Mouse (Mus musculus) heart, postnatal 0 days (tissue): Measurements from ENCODE around the gene Ceacam14. TPM values are rescaled to one million over a fixed set of nuclear protein-coding genes. Genes with fewer than 3 reads are reported as not detected.

ENCODE experiments used
- ATAC-seq: fragments of 200-750 bp; cut with Nextera tagmentation; 2 replicates; pipeline ENCODE4 v1.8.0; 2017; ENCODE audit warnings: low read depth, moderate number of reproducible peaks, moderate library complexity; ENCODE audit not compliant: insufficient read depth
- DNase-seq: peaks from one replicate; pipeline ENCODE4 v3.0.0-alpha.2; 2016; ENCODE audit warnings: low spot score
- H3K27ac ChIP-seq: fragments of 300-500 bp; sonication (generic); 2 replicates; pipeline ENCODE4 v1.5.1; 2014; ENCODE audit warnings: low read depth, mild to moderate bottlenecking
- H3K27me3 ChIP-seq: fragments of 300-500 bp; sonication (generic); 2 replicates; pipeline ENCODE4 v1.6.1; 2014; ENCODE audit warnings: low read length, mixed read lengths; ENCODE audit not compliant: control insufficient read depth, insufficient read depth
- H3K36me3 ChIP-seq: fragments of 300-500 bp; sonication (generic); replicated peaks from 2 replicates; pipeline ENCODE4 v1.6.1; 2014; ENCODE audit warnings: low read length, mixed read lengths; ENCODE audit not compliant: control insufficient read depth, insufficient read depth
- H3K4me1 ChIP-seq: fragments of 300-500 bp; sonication (generic); 2 replicates; pipeline ENCODE4 v1.6.1; 2014; ENCODE audit warnings: antibody characterized with exemption; ENCODE audit not compliant: control insufficient read depth, insufficient read depth
- H3K4me2 ChIP-seq: fragments of 300-500 bp; sonication (generic); 2 replicates; pipeline ENCODE4 v1.6.1; 2014; ENCODE audit warnings: low read depth, mild to moderate bottlenecking, low read length, moderate library complexity
- H3K4me3 ChIP-seq: fragments of 300-500 bp; sonication (generic); 2 replicates; pipeline ENCODE4 v1.5.1; 2014; ENCODE audit warnings: low read depth, low read length
- H3K9ac ChIP-seq: fragments of 300-500 bp; sonication (generic); replicated peaks from 2 replicates; pipeline ENCODE4 v1.6.1; 2014; ENCODE audit warnings: low read depth, low read length, mixed read lengths
- H3K9me3 ChIP-seq: fragments of 300-500 bp; sonication (generic); replicated peaks from 2 replicates; pipeline ENCODE4 v1.6.1; 2016; ENCODE audit warnings: low read length; ENCODE audit not compliant: control insufficient read depth
- CTCF ChIP-seq: IDR thresholded peaks from 2 replicates; pipeline ENCODE4 v1.5.1; 2016; ENCODE audit warnings: antibody characterized with exemption, control low read depth, low read depth
- EP300 ChIP-seq: IDR thresholded peaks from 2 replicates; pipeline ENCODE4 v1.6.1; 2016; ENCODE audit warnings: antibody characterized with exemption, low read depth
- WGBS: fragments of 180-500 bp; shearing (Covaris S2); extraction: QIAGEN DNeasy Blood & Tissue Kit; methylation state at CpG from one replicate; pipeline ENCODE4 v1.1.7; 2014; 5-methylcytosine and 5-hydroxymethylcytosine counted together
- polyA plus RNA-seq: library from polyadenylated mRNA; unstranded; fragments of >200 nt; fragmentation: Nextera tagmentation; extraction: Ambion mirVana; gene quantifications from 2 replicates; pipeline ENCODE4 v1.2.1, GENCODE M21; 2015
- total RNA-seq: library from RNA; depleted of rRNA; stranded (reverse); fragments of >200 nt; gene quantifications from 2 replicates; pipeline ENCODE4 v1.2.3, GENCODE M21; 2014; ENCODE audit warnings: low replicate concordance; rRNA removed

Ceacam14 gene
- not detected in 2 replicates for total RNA-seq
- not detected in 2 replicates for polyA plus RNA-seq

- H3K27me3 ChIP-seq = no peaks in the 10 kb centered on the region
- 45% methylated on average over 4 of the region's 4 CpGs for WGBS
- H3K9ac ChIP-seq = no peak within 1 kb of the TSS
- H3K9me3 ChIP-seq = peaks cover 22% of the 10 kb centered on the region
- H3K36me3 ChIP-seq = no peaks in the 10 kb centered on the region
- TF ChIP-seq CTCF (no peak), EP300 (no peak)
- H3K4me1 ChIP-seq = no peaks in the 10 kb centered on the region
- DNase-seq (no peak), ATAC-seq (no peak)
- no peak within 1 kb of the TSS for H3K27ac ChIP-seq
- no peak within 1 kb of the TSS for H3K4me3 ChIP-seq
- H3K4me2 ChIP-seq = no peak within 1 kb of the TSS
These were observed at the start of gene Ceacam14 for GRCm38 (mm10) chr7:17812333-17812732. Gene Ceacam14 (plus strand): TSS chr7:17812633.

Other genes starting within 250 kb of the Ceacam14 start
- gene Ceacam5, start 99.4 kb upstream of the Ceacam14 start, total RNA-seq = not detected in 2 replicates
- gene Ceacam5, start 99.4 kb upstream of the Ceacam14 start, polyA plus RNA-seq = not detected in 2 replicates
- not detected in 2 replicates for gene Gm5155, start 59.1 kb downstream of the Ceacam14 start, total RNA-seq
- not detected in 2 replicates for gene Gm5155, start 59.1 kb downstream of the Ceacam14 start, polyA plus RNA-seq
- gene Ceacam11, start 159.5 kb downstream of the Ceacam14 start, total RNA-seq = not detected in 2 replicates
- gene Ceacam11, start 159.5 kb downstream of the Ceacam14 start, polyA plus RNA-seq = not detected in 2 replicates
- not detected in 2 replicates for gene Ceacam13, start 197.3 kb downstream of the Ceacam14 start, total RNA-seq
- not detected in 2 replicates for gene Ceacam13, start 197.3 kb downstream of the Ceacam14 start, polyA plus RNA-seq